Mouse (Mus musculus): ENCODE data around the gene Acrbp. TPM values are rescaled to one million over a fixed set of nuclear protein-coding genes. Genes with fewer than 3 reads are reported as not detected.

Gene Acrbp
- polyA plus RNA-seq, 1 experiment, result 1.4 TPM

DNA sequence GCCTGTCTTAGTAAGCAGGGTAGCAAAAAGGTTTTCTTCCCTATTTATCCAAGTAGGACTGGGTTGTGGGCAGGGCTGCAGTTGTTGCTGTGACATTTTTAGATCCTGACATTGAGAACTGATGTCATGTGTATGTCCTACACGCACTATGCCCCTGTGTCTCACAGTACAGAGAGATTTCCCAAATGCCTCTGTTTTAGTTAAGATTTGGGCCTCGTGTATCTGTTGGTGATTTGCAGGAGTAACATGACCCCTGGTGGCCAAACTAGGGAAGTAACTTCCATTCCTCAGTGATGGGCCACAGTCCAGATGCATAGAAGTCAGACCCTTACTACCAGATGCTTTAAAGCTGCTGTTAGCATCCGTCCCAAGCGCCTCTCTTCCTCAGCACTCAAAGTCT is 34.9 kb downstream of the Acrbp start:
- no peak for TF ChIP-seq MYOD1 (IDR thresholded peaks at IDR 0.05; ENCODE audit: control insufficient read depth in 1 of 3, insufficient read length in 2 of 3, low read depth in 2 of 3)
- Histone ChIP-seq H3K4me3 (no peak overlapping the region), H3ac (ENCODE audit: control insufficient read depth, insufficient read length) (no peak overlapping the region), H3K27me3 (ENCODE audit: control insufficient read depth, insufficient read depth, insufficient read length) (peaks cover 5% of the 10 kb centered on the region), H3K36me3 (ENCODE audit: control insufficient read depth, insufficient read depth) (no peaks in the 10 kb centered on the region), H3K4me2 (ENCODE audit: low read depth) (peak overlapping the region; percentile 36), H3K79me2 (ENCODE audit: control insufficient read depth, insufficient read depth) (no peaks in the 10 kb centered on the region)

- no peak for TF ChIP-seq MYOG (IDR thresholded peaks at IDR 0.05; ENCODE audit: control insufficient read depth in 1 of 3, insufficient read depth in 1 of 3, insufficient read length in 2 of 3, low read depth in 2 of 3)
- no peak for TF ChIP-seq SRF (IDR thresholded peaks at IDR 0.05; ENCODE audit: control insufficient read depth, insufficient read length, low read depth)
- no peak for TF ChIP-seq POLR2AphosphoS2 (IDR thresholded peaks at IDR 0.05; ENCODE audit: insufficient read length, low read depth)
- H3K4me3 ChIP-seq, result no peak overlapping the region
- H3K36me3 ChIP-seq (ENCODE audit: control insufficient read depth, insufficient read depth), result no peaks in the 10 kb centered on the region
- H3K4me2 ChIP-seq (ENCODE audit: low read depth), result no peak overlapping the region
- H3ac ChIP-seq (ENCODE audit: control insufficient read depth, insufficient read length), result no peak overlapping the region
- no peaks in the 10 kb centered on the region for H3K79me2 ChIP-seq (ENCODE audit: control insufficient read depth, insufficient read depth)
- H3K27me3 ChIP-seq (ENCODE audit: control insufficient read depth, insufficient read depth, insufficient read length), result no peaks in the 10 kb centered on the region
These were observed 38.4 kb downstream of the Acrbp start for GRCm38 (mm10) chr6:125087937-125088336.

DNA sequence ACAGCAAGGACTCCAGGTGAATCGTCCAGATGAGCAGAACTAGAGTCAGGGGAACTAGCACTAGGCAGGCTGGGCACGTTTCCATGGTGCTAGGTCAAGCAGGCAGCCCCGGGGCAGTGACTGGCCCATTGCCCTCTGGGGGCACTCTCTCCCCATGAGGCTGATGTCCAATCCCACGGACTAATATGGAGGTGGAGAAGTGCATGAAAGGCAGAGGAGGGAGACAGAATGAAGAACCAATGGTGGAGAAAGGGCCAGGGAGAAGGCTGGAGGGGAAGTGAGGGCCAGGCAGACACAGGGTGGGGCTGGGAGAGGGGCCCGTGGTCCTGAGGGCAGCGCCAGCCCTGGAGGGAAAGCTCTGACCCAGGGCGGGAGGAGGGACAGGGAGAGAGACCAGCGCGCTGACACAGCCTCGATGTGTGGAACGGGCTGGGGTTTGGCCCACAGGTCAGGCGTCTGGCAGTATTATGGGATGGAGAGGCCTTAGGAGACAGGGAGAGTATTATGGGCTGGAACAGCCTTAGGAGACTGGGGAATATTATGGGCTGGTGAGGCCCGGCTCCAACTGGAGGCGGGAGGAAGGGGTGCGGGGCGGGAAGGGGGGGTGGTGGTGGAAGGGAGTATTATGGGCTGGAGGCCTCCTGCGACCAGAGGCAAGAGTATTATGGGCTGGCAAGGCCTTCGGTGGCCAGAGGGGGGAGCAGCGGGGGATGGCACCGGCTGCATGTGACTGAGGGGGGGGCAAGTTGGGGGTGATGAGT is 39.3 kb downstream of the Acrbp start:
- no peak overlapping the region for H3ac ChIP-seq (ENCODE audit: control insufficient read depth, insufficient read length)
- no peak overlapping the region for H3K4me3 ChIP-seq
- H3K4me2 ChIP-seq (ENCODE audit: low read depth), result no peak overlapping the region
- TF ChIP-seq REST (IDR thresholded peaks at IDR 0.05; ENCODE audit: insufficient read depth, insufficient read length) (no peak), SRF (IDR thresholded peaks at IDR 0.05; ENCODE audit: control insufficient read depth, insufficient read length, low read depth) (no peak), MYOG (IDR thresholded peaks at IDR 0.05; ENCODE audit: control insufficient read depth in 1 of 3, insufficient read depth in 1 of 3, insufficient read length in 2 of 3, low read depth in 2 of 3) (no peak), TCF12 (IDR thresholded peaks at IDR 0.05; ENCODE audit: insufficient read depth, poor library complexity, severe bottlenecking) (no peak), POLR2A (IDR thresholded peaks at IDR 0.05; ENCODE audit: insufficient read length, low read depth) (no peak), USF1 (IDR thresholded peaks at IDR 0.05; ENCODE audit: low read depth) (no peak), CEBPB (IDR thresholded peaks at IDR 0.05; ENCODE audit: insufficient read depth, poor library complexity, severe bottlenecking) (no peak)
- no peaks in the 10 kb centered on the region for H3K79me2 ChIP-seq (ENCODE audit: control insufficient read depth, insufficient read depth)
- H3K36me3 ChIP-seq (ENCODE audit: control insufficient read depth, insufficient read depth), result no peaks in the 10 kb centered on the region
- H3K27me3 ChIP-seq (ENCODE audit: control insufficient read depth, insufficient read depth, insufficient read length), result no peaks in the 10 kb centered on the region

DNA sequence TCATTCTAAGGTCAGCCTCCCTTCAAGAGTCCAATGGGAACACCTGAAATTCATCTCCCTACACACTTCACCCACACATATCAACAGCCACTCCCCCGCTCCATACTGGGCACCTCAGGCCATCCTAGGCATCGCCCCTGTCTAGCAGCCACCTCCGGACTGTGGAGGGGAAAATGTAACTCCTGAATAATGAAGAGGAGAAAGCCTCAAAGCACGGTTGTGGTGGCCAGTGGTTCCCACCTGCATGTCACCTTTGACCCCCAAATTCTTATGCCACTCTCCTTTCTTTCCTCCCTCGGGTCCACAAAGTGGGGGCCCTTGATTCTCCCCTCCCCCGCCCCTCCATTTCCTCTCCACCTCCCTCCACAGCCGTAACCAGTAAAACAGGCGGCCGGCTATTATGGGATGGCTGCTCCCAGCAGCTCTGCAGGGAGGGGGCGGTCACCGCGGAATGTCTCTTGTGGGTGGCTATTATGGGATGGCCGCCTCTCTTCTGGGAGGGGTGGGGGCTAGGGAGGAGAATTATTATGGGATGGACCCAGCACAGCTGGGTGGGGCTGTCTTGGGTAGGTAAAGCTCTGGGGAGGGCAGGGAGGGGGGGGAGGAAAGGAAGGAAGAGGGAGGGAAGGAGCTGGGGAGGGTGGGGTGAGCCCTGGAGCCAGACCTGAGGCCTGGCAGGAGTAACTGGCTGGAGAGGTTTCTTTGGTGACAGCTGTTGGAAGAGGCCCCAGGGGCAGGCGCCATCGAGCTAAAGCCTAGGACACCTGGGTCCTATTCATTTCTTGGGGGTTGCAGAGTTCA is 40.2 kb downstream of the Acrbp start:
- H3K27me3 ChIP-seq (ENCODE audit: control insufficient read depth, insufficient read depth, insufficient read length), result no peaks in the 10 kb centered on the region
- TF ChIP-seq E2F4 (IDR thresholded peaks at IDR 0.05; ENCODE audit: insufficient read depth) (no peak), MYOG (IDR thresholded peaks at IDR 0.05; ENCODE audit: control insufficient read depth in 1 of 3, insufficient read depth in 1 of 3, insufficient read length in 2 of 3, low read depth in 2 of 3) (peak in 1 of 3 experiments; percentile 30), REST (IDR thresholded peaks at IDR 0.05; ENCODE audit: insufficient read depth, insufficient read length) (no peak), MYOD1 (IDR thresholded peaks at IDR 0.05; ENCODE audit: control insufficient read depth in 1 of 3, insufficient read length in 2 of 3, low read depth in 2 of 3) (peak in 1 of 3 experiments; percentile 9)
- H3K4me2 ChIP-seq (ENCODE audit: low read depth), result peak overlapping the region; percentile 80
- no peaks in the 10 kb centered on the region for H3K36me3 ChIP-seq (ENCODE audit: control insufficient read depth, insufficient read depth)
- H3K4me3 ChIP-seq, result no peak overlapping the region
- no peak overlapping the region for H3ac ChIP-seq (ENCODE audit: control insufficient read depth, insufficient read length)
- H3K79me2 ChIP-seq (ENCODE audit: control insufficient read depth, insufficient read depth), result no peaks in the 10 kb centered on the region

DNA sequence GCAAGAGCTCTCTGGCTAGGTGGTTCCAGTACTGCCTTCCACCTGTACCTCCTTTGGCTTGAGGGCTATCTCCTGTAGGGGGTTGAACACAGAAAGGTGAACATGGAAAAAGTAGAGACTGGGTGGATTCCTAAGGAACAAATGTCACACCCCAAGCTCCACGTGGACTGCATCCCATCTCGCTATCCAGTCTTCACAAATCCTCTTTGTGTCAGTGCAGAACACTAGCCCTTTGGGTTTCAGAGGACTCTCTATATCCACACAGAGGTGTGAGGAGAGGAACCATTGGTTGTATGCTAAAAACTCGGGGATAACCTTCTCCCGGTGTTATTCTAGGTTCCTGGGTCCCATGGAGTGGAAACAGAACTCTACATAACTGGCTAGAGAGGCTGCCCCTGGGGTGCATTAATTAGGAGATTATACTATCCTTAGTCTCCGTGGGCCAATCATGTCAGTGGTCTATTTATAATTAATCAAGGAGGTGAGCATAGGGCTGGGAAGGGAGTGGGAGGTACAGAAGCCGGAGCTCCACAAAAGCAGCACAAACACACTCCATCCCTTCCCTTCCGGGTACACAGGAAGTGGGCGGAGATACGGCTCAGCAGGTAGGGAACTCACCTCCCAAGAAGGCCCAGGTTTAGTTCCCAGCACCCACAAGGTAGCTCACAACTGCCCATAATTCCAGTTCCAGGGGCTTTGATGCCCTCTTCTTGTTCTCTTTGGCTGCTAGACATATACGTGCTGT is 41.0 kb downstream of the Acrbp start:
- H3K27me3 ChIP-seq (ENCODE audit: control insufficient read depth, insufficient read depth, insufficient read length), result no peaks in the 10 kb centered on the region
- no peaks in the 10 kb centered on the region for H3K79me2 ChIP-seq (ENCODE audit: control insufficient read depth, insufficient read depth)
- no peak overlapping the region for H3ac ChIP-seq (ENCODE audit: control insufficient read depth, insufficient read length)
- H3K36me3 ChIP-seq (ENCODE audit: control insufficient read depth, insufficient read depth), result no peaks in the 10 kb centered on the region
- no peak for TF ChIP-seq E2F4 (IDR thresholded peaks at IDR 0.05; ENCODE audit: insufficient read depth)
- no peak for TF ChIP-seq POLR2AphosphoS2 (IDR thresholded peaks at IDR 0.05; ENCODE audit: insufficient read length, low read depth)
- TF ChIP-seq MYOD1 (IDR thresholded peaks at IDR 0.05; ENCODE audit: control insufficient read depth in 1 of 3, insufficient read length in 2 of 3, low read depth in 2 of 3), result no peak
- no peak for TF ChIP-seq CEBPB (IDR thresholded peaks at IDR 0.05; ENCODE audit: insufficient read depth, poor library complexity, severe bottlenecking)
- TF ChIP-seq SRF (IDR thresholded peaks at IDR 0.05; ENCODE audit: control insufficient read depth, insufficient read length, low read depth), result no peak
- TF ChIP-seq TCF12 (IDR thresholded peaks at IDR 0.05; ENCODE audit: insufficient read depth, poor library complexity, severe bottlenecking), result no peak
- no peak for TF ChIP-seq REST (IDR thresholded peaks at IDR 0.05; ENCODE audit: insufficient read depth, insufficient read length)
- no peak for TF ChIP-seq POLR2A (IDR thresholded peaks at IDR 0.05; ENCODE audit: insufficient read length, low read depth)
- no peak for TF ChIP-seq MYOG (IDR thresholded peaks at IDR 0.05; ENCODE audit: control insufficient read depth in 1 of 3, insufficient read depth in 1 of 3, insufficient read length in 2 of 3, low read depth in 2 of 3)
- no peak for TF ChIP-seq USF1 (IDR thresholded peaks at IDR 0.05; ENCODE audit: low read depth)
- no peak for TF ChIP-seq TCF3 (IDR thresholded peaks at IDR 0.05; ENCODE audit: insufficient read length, low read depth)
- no peak for TF ChIP-seq MAX (IDR thresholded peaks at IDR 0.05; ENCODE audit: low read depth)
- no peak overlapping the region for H3K4me3 ChIP-seq
- peak overlapping the region; percentile 80 for H3K4me2 ChIP-seq (ENCODE audit: low read depth)

All from myocyte (in vitro differentiated cells).